Mouse (Mus musculus) heart, postnatal 0 days (tissue): Measurements from ENCODE around the gene Ylpm1.

Experiments used
- CTCF ChIP-seq: IDR thresholded peaks from 2 replicates; pipeline ENCODE4 v1.5.1; 2016; ENCODE audit warnings: antibody characterized with exemption, control low read depth, low read depth
- EP300 ChIP-seq: IDR thresholded peaks from 2 replicates; pipeline ENCODE4 v1.6.1; 2016; ENCODE audit warnings: antibody characterized with exemption, low read depth

DNA sequence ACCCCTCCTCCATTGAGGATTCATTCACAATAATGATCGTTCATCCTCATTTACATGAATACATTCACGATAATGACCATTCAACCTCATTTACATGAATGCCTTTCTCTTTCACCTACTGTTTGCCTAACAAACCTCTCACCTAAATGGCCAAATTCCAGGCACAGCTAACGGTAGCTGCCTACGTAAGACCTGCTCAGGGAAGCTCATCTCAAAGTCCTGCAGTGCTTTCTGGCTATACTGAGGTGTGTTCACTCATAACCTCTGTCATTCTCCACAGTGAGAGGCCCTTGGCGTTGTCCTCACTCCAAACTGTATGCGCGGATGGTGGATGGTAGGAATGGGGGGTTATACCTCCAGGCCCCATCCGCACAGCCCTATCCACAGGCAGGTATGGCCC lies 108.7 kb downstream of the Ylpm1 start:
- no peak for TF ChIP-seq CTCF
- TF ChIP-seq EP300: no peak
